Mouse (Mus musculus) lung, adult 2 months (tissue): Measurements from ENCODE around the gene Otud7a.

Experiments used
- CTCF ChIP-seq: fragments of 200-500 bp; IDR thresholded peaks from 2 replicates; pipeline ENCODE4 v1.5.1; 2011; ENCODE audit warnings: mild to moderate bottlenecking, low read length, control low read depth; ENCODE audit not compliant: insufficient read depth
- POLR2A ChIP-seq: fragments of 200-500 bp; IDR thresholded peaks from 2 replicates; pipeline ENCODE4 v1.6.1; 2011; ENCODE audit warnings: low read depth, mild to moderate bottlenecking, control low read depth, low read length, borderline replicate concordance; ENCODE audit errors: extremely low read depth

GRCm38 (mm10) chr7:63768398-63769029, 324.0 kb downstream of the Otud7a start:
- no peak for TF ChIP-seq POLR2A
- no peak for TF ChIP-seq CTCF
